Mouse (Mus musculus) liver, adult 2 months (tissue): Measurements from ENCODE around the gene Fndc8.

Experiments
- CTCF ChIP-seq: fragments of 200-500 bp; IDR thresholded peaks from 2 replicates; pipeline ENCODE4 v1.5.1; 2011; ENCODE audit warnings: low read depth, low read length, control low read depth
- POLR2A ChIP-seq: fragments of 200-500 bp; IDR thresholded peaks from 2 replicates; pipeline ENCODE4 v1.6.1; 2011; ENCODE audit warnings: low read length, control low read depth; ENCODE audit not compliant: insufficient read depth; ENCODE audit errors: extremely low read depth

DNA sequence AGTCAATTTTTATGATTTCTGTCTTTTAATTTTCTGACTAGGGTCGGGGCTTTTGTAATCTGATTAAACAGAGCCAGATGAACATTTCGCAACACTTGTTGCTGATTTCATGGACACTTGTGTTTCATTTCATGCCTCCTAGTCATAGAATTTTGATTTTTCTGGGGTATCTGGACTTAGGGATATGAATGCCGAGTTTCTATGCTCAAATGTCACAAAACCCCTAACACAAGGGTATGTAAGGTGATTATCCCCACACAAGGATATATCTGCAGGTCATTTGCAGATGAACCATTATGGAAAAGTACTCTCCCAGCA lies 37.7 kb downstream of the Fndc8 start:
- TF ChIP-seq CTCF (no peak), POLR2A (no peak)
